Mouse (Mus musculus): ENCODE results near the gene Brd3os.

- TF ChIP-seq CTCF (IDR thresholded peaks at IDR 0.05; ENCODE audit: insufficient read depth, low read length) = no peak
- no peak for TF ChIP-seq POLR2A (IDR thresholded peaks at IDR 0.05; ENCODE audit: borderline replicate concordance, extremely low read depth, low read depth, low read length)
Measured at GRCm38 (mm10) chr2:27421293-27422068, 20.6 kb upstream of the Brd3os start.

Measured in lung, adult 2 months (tissue).